Mouse (Mus musculus): ENCODE measurements around the gene Msi2. TPM values are rescaled to one million over a fixed set of nuclear protein-coding genes. Genes with fewer than 3 reads are reported as not detected.

The Msi2 gene
- total RNA-seq, 1 experiment from 2014 or later = 151 TPM

DNA sequence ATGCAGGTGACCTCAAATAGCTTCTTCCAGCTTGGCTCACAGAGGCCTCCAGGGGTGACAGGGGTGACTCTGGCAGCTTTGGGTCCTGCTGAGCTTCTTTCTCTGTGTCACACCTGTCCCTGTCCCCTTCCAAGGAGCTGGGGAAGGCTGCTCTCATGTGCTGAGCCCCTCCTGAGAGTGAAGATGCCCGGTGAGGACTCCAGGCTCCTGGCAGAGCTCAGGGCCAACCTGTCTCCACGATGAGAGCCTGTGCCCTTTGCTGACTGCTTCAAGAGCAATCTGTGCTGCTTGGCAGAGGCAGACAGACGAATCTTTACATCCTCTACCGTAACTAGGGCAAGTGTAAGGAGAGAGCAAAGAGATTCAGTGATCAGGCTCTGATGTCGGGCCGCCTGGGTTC, 407.5 kb downstream of the Msi2 start:
- no peak for ATAC-seq (replicated peaks; ENCODE audit: low read depth, poor library complexity, severe bottlenecking)

DNA sequence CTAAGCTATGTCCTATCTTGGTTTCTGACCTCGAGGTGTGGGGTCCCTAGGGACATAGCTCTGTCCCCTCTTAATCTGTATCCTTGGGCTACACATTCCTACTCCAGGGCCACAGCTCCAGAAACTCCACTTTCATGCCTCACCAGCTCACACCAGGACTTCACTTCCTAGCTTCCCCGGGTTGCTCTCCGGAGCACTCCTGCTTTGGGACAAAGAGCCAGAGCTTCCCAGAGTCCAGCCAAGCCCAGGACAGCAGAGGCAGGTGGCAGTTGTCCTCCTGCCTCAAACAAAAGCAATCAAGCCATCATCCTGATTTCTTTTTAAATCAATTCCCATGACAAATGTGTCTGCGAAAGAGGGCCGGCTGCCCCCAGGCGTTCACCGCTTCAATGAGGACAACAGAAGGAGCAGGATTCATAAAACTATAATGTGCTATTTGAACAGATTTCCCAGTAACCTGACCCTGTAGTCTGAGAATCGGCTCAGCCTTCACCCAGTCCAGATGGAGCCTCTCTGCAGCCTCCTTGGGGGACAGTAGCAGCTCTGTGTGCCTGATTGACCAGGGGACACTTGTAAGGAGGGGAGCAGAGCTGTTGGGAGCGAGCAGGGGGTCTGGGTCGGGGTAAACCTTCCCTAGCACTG, 409.1 kb downstream of the Msi2 start:
- ATAC-seq (replicated peaks; ENCODE audit: low read depth, poor library complexity, severe bottlenecking) = no peak

DNA sequence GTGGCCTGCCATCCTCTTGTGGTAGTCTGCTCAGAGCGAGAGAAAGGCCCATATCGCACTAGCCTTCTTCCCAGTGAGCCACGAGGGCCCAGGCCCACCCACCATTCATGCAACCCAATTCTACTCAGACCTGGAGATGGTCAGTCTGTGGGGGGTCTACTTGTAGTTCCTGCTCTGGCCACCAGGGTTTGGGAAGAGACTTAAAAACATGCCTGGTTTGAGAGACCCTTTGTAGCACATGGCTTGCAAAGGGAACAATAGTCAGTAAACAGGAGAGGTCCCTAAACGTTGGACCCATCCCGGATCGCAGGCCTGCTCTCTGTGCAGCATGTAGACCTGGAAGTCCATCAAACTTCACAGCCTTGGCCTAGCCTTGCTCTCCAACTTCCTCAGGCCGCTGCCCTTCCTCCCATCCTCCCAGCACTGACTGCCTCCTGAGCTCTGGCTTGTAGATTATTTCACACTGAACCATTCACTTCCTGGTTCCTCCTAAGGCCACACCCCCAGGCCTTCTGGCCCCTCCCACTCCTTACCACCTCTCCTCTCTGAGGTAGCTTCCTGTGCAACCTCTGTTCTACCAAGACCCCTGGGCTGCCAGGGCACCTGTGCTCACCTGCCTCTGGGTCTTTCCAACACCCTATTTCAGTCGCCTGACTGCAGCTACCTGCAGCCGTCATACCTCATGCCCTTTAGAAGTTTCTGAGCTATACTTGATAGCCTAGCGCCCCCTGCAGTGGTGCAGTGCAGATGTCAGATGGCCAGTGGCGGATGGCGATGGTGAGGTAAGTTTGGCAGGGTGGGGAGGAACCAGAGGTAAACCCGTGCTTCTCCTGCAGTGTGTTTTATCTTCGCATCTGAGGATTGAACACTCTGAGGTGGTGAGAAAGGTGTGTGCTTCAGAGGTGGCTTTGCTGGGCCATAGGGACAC, 410.4 kb downstream of the Msi2 start:
- 0 out of 2 replicates have a peak, but pooled peaks have one; percentile 38 for ATAC-seq (replicated peaks; ENCODE audit: low read depth, poor library complexity, severe bottlenecking)

DNA sequence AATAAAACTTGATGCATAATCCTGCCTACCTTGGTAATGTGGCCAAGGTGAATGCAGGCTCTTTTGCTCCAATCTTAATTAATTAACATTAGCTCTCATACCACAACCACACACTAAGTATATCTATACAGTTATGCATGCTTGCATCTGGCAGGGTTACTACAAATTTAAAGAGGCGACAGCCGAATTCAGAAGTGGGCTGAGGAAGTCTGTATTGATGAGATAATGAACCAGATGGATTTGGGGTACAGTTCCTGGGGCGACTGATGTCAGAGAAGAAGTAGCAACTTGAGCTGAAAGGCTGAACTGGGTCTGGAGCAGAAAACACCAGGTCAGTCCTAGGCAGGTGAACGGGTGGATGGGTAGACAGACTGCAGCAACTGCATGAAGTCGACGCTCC, 412.6 kb downstream of the Msi2 start:
- ATAC-seq (replicated peaks; ENCODE audit: low read depth, poor library complexity, severe bottlenecking) = peak; percentile 53

DNA sequence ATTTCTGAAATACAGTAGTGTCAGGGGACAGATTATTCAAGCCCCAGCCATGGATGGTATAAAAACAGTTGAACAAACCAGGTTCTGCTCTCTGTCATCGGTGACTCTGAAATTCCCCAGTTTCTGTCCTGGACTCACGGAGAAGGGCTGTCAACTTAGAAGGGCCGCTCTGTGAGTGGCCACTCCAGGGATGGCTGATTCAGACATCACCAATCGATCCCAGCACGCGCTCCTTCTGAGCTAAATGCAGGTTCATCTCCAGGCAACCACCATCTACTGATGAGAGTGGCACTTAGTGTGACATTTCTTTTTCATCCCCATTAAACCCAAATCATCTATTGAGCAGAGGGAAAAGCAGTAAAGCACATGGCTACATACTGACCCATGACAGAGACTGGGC, 416.7 kb downstream of the Msi2 start:
- no peak for ATAC-seq (replicated peaks; ENCODE audit: low read depth, poor library complexity, severe bottlenecking)

DNA sequence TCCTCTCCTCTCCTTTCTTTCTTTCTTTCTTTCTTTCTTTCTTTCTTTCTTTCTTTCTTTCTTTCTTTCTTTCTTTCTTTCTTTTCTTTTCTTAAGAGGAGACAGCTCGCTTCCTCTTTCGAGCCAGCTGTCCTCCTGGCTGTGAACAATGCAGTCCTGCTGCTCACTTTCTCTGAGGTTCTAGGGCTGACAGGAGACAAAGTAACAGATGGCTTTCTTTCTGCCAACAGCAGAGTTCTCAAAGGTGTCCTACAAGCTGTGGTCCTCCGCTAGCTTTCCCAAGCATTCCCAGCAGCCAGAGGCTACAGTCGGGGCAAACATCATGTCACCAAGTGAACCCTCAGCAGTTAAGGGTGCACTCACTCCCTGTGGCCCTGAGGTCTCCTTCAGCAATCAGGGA, 419.0 kb downstream of the Msi2 start:
- no peak for ATAC-seq (replicated peaks; ENCODE audit: low read depth, poor library complexity, severe bottlenecking)

DNA sequence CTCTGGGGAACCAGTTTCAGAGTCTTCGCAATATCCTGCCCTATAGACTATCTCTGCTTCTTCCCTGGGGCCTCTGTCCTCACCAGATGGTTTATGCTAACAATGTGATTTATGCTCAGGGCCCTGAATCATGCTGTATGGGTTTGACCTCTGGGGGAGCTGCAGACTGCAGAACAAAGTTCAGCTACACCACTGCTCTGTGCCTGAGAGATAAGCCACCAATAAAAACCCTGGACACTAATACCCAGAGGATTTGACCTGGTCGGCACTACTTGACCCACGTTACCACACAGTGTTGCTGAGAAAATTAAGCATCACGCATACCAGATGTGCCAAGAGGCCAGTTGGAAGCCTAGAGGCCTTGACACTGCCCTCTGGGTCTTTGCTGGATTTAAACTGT, 420.8 kb downstream of the Msi2 start:
- ATAC-seq (replicated peaks; ENCODE audit: low read depth, poor library complexity, severe bottlenecking) = peak; percentile 66

DNA sequence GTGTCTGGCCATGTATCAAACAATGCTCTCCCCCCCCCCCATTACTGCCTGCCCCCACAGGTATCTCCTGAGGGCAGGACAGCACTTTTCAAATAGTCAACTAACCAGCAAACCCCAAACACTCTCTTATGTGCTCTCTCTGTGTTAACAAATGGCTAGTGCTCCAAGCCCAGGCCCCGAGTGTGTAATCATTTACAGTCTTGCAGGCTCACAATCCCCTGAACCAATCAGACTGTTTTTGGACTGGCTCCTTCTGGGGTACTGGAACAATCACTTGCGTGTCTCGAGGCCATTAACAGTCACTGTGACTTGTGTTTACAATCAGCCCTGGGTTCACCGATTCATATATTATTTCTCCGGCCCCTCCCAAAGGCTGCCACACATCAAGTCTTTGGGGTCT, 423.0 kb downstream of the Msi2 start:
- ATAC-seq (replicated peaks; ENCODE audit: low read depth, poor library complexity, severe bottlenecking) = no peak

DNA sequence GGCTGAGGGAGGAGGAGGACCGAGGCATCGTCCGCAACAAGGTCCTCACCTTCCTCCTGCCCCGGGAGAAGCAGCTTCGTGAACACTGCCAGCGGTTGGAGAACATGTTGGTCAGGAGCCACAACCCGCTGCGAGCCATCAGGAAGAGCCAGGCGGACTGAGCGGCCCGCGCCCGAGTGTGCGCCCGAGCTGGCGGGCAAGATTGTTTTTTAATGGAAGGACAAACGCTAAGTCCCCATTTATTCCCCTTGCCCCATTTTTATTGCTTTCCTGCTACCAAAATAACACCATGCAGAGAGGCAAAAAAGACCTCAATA, 424.0 kb downstream of the Msi2 start:
- ATAC-seq (replicated peaks; ENCODE audit: low read depth, poor library complexity, severe bottlenecking) = no peak

DNA sequence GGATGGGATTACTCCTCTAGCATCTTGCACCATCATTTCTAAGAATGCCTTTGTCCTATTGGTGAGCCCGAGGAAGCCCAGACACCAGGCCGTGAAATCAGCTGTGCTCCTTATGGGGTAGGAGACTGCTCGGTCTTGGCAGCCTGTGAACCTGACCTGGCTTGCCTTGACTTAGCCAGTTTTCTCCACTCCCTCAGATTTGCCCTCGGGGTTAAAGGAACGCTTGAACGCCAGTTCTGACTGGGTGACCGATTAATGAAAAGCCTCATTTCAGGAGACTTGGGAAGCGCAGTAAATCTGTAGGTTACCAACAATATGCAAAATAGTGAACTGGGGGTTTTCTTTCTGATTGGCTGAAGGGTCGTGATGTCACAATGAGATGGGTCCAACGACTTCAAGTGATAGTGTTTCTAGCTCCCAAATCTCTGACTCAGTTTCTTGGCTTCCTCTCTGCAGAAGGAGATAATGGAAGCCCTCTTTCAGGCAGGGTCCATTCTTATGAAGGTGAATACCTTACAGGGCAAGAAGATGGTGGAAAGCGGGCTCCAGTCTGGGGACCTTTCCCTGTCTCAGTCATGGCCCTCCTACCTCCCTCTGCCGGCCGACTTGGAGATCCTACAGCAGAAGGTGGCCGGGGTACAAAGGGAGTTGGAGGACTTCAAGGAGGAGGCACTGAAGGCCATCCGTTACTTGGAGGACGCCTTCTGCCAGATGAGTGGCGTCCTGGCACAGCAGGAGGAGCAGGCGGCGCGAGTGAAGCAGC, 424.5 kb downstream of the Msi2 start, which contains the start of gene Ccdc182:
Gene Ccdc182 (plus strand): TSS at position 428 of the 763 bp plus-strand sequence.
- peak; percentile 47; the same call in 1 of the 2 replicates for ATAC-seq (replicated peaks; ENCODE audit: low read depth, poor library complexity, severe bottlenecking)

DNA sequence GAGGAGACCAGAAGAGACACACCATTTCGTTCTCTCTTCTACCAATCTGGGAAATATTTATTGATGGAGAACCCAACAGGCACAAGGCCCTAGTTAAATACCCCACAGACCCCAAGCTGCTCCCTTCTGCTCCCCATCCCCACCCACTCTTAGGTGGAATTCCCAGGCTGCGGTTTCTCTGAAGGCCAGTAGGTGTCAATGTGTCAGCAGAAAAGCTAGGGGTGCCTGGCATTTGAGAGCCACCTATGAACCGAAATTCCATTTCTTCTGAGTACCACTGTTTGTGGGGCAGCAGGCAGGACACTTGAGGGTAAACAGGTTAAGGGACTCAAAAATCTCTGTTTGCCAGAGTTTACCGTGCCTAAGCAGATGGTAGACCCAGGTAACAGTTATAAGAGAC, 426.6 kb downstream of the Msi2 start:
- ATAC-seq (replicated peaks; ENCODE audit: low read depth, poor library complexity, severe bottlenecking) = no peak

DNA sequence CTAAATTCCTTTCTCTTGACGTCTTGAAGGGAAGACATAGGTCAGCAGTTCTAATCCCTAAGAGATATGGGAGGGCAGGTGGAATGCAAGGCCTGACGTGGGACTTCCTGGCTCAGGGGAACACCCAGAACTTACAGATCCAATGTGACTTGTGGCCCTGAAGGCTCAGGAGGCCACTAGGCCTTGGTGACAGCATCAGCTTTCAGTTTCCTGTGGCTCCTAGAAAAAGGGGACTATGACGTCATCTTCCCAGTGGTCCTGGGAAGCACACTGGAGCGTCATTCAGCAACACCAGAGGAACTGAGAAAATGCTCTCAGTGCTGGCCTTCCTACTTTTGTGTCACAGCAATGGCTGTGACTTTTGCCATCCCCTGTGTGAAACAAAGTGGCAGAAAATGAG, 427.1 kb downstream of the Msi2 start:
- no peak for ATAC-seq (replicated peaks; ENCODE audit: low read depth, poor library complexity, severe bottlenecking)

Other genes with a start within 250 kb of the Msi2 start
- gene Akap1, start 146.1 kb upstream of the Msi2 start, total RNA-seq (2017) = 24.5 and 26.5 TPM in 2 replicates
- 13.9 and 14.6 TPM in 2 replicates for gene Scpep1, start 237.0 kb upstream of the Msi2 start, total RNA-seq (2017)
- gene Elobl, start 248.4 kb upstream of the Msi2 start, total RNA-seq (2017) = not detected in 2 replicates